In genomic region chr4:126752608-126753141, GRCm38 (mm10) we compare ENCODE assay signal across 9 mouse cellular contexts. TPM values are rescaled to one million over a fixed set of nuclear protein-coding genes. Genes with fewer than 3 reads are reported as not detected.
DNase-seq lines count a peak whose midpoint lies in the region; ATAC-seq and TF ChIP-seq lines count a peak whose summit lies in the region.
"Had no signal": no experiment of that assay in that cellular context is flagged by ENCODE, and none has a peak within 500 bp of the region (broad histone marks: within the 10 kb centered on the region; RNA-seq: fewer than 3 reads in every experiment).

No protein-coding gene starts in this region.

- H3K79me2 ChIP-seq in macrophage (ENCODE audit: inconsistent target), result peaks cover 23% of the 10 kb centered on the region; the same call in 1 of the 2 replicates

- peak overlapping the region; percentile 61 for H3K9ac ChIP-seq in hindbrain, embryonic 11.5 days (ENCODE audit: low read depth, low read length)
- peak overlapping the region; percentile 86 for H3K9ac ChIP-seq in stomach, embryonic 15.5 days

- WGBS in hindbrain, embryonic 11.5 days, result under 1% methylated on average over 23 of the region's 23 CpGs
- 1% methylated on average over 23 of the region's 23 CpGs for WGBS in macrophage (ENCODE audit: missing documents)
- 0% methylated on average over 23 of the region's 23 CpGs for WGBS in stomach, embryonic 15.5 days

- no peaks in the 10 kb centered on the region for H3K9me3 ChIP-seq in hindbrain, embryonic 11.5 days (ENCODE audit: control insufficient read depth, low read length)
- H3K9me3 ChIP-seq in stomach, embryonic 15.5 days, result no peaks in the 10 kb centered on the region

- intact Hi-C loops in left cerebral cortex, adult 2 months (cut with DNase I), result loop anchor here (1.0 kb wide), 1 partner anchor 27 kb away; no protein-coding TSS in a partner anchor

- H3K27me3 ChIP-seq in hindbrain, embryonic 11.5 days (ENCODE audit: control insufficient read depth, insufficient read depth, low read length), result no peaks in the 10 kb centered on the region
- H3K27me3 ChIP-seq in stomach, embryonic 15.5 days (replicated peaks), result no peaks in the 10 kb centered on the region

- ATAC-seq in hindbrain, embryonic 11.5 days (ENCODE audit: low FRiP score), result peak; percentile 12
- ATAC-seq in stomach, embryonic 15.5 days (ENCODE audit: insufficient read depth, low FRiP score, low read depth), result no peak

- peak; percentile 45 for DNase-seq in adrenal gland, adult 2 months
- DNase-seq in adrenal gland, adult 8-10 months, result no peak
- DNase-seq in left cerebral cortex, adult 2 months (ENCODE audit: extremely low spot score in 1 of 2, low spot score in 2 of 2), result no peak
- DNase-seq in left cerebral cortex, adult 9 months (ENCODE audit: low spot score in 2 of 2), result no peak
- DNase-seq in cerebellum, adult 9-11 months, result peak; percentile 81
- peak; percentile 72 for DNase-seq in hindbrain, embryonic 11.5 days (ENCODE audit: low spot score)

- no peak for TF ChIP-seq CTCF in left cerebral cortex, adult 2 months (IDR thresholded peaks at IDR 0.05)

- H3K4me1 ChIP-seq in hindbrain, embryonic 11.5 days (replicated peaks; ENCODE audit: control insufficient read depth, insufficient read depth, low read length), result peaks cover 9% of the 10 kb centered on the region; the same call in 1 of the 2 replicates
- H3K4me1 ChIP-seq in stomach, embryonic 15.5 days, result peaks cover 33% of the 10 kb centered on the region

- no peaks in the 10 kb centered on the region for H3K36me3 ChIP-seq in hindbrain, embryonic 11.5 days (ENCODE audit: control insufficient read depth, insufficient read depth, low read length)
- peaks cover 9% of the 10 kb centered on the region; the same call in 1 of the 2 replicates for H3K36me3 ChIP-seq in macrophage (ENCODE audit: inconsistent target)
- peaks cover 7% of the 10 kb centered on the region for H3K36me3 ChIP-seq in stomach, embryonic 15.5 days

- peak overlapping the region; percentile 94 for H3K4me2 ChIP-seq in hindbrain, embryonic 11.5 days (replicated peaks; ENCODE audit: low read depth, low read length)
- H3K4me2 ChIP-seq in stomach, embryonic 15.5 days, result peak overlapping the region; percentile 98

- H3K27ac ChIP-seq in left cerebral cortex, adult 2 months, result peak overlapping the region; percentile 98
- H3K27ac ChIP-seq in hindbrain, embryonic 11.5 days (ENCODE audit: low read depth, low read length), result peak overlapping the region; percentile 94
- 0 out of 2 replicates have a peak overlapping the region, but pooled peaks have one; percentile 29 for H3K27ac ChIP-seq in macrophage
- H3K27ac ChIP-seq in stomach, embryonic 15.5 days, result 0 out of 2 replicates have a peak overlapping the region, but pooled peaks have one; percentile 33

- H3K4me3 ChIP-seq in left cerebral cortex, adult 2 months, result peak overlapping the region; percentile 98
- peak overlapping the region; percentile 66 for H3K4me3 ChIP-seq in hindbrain, embryonic 11.5 days (ENCODE audit: low read depth, low read length)
- H3K4me3 ChIP-seq in macrophage (ENCODE audit: inconsistent target), result peak overlapping the region; percentile 90
- H3K4me3 ChIP-seq in stomach, embryonic 15.5 days (replicated peaks), result peak overlapping the region; percentile 79

RNA-seq across cellular contexts. Expression of gene Ncdn, which starts 0.6 kb away (rescaled TPM):
- 10 to 100 TPM; 32.4 to 36.4 TPM for total RNA-seq in adrenal gland, adult 2 months (2021)
- 66.6 and 82.2 TPM in 2 replicates for polyA plus RNA-seq in adrenal gland, adult 2 months (2012; rRNA removed)
- 10 to 100 TPM; 34.5 to 45.6 (median 42.7) TPM for total RNA-seq in adrenal gland, adult 8-10 months (2022)
- total RNA-seq in left cerebral cortex, adult 2 months (2021), result 1,000 to 10,000 TPM in 1 of 2 experiments, 100 to 1,000 TPM in 1; 980 to 1,003 TPM
- polyA plus RNA-seq in hindbrain, embryonic 11.5 days (2014; fragmentation: Nextera tagmentation; extraction: Ambion mirVana), result 24.5 and 27.0 TPM in 2 replicates
- total RNA-seq in macrophage (2018; cell fraction: chromatin; rRNA removed), result 10 to 100 TPM in 8 of 26 experiments, 1 to 10 TPM in 18; 4.2 to 12.2 (median 6.8) TPM
- total RNA-seq in macrophage (2018; cell fraction: cytosol; rRNA removed), result 10 to 100 TPM; 10.8 to 20.8 (median 16.5) TPM
- total RNA-seq in macrophage (2018; cell fraction: nucleus; rRNA removed), result 10 to 100 TPM in 21 of 26 experiments, 1 to 10 TPM in 5; 6.0 to 21.7 (median 13.1) TPM
- 9.4 to 21.9 TPM (median 12.3 TPM) in 3 replicates for polyA plus RNA-seq in macrophage (2018)
- 24.7 and 26.9 TPM in 2 replicates for polyA plus RNA-seq in stomach, embryonic 15.5 days (2015; fragmentation: Nextera tagmentation; extraction: Ambion mirVana)

RNA-seq across cellular contexts. Expression of gene AU040320, which starts 0.7 kb away (rescaled TPM):
- total RNA-seq in adrenal gland, adult 2 months (2021), result 10 to 100 TPM; 36.6 to 40.7 TPM
- 29.0 and 35.2 TPM in 2 replicates for polyA plus RNA-seq in adrenal gland, adult 2 months (2012; rRNA removed)
- total RNA-seq in adrenal gland, adult 8-10 months (2022), result 10 to 100 TPM; 49.5 to 65.4 (median 54.9) TPM
- total RNA-seq in left cerebral cortex, adult 2 months (2021), result 10 to 100 TPM; 53.5 to 59.9 TPM
- 28.1 and 28.6 TPM in 2 replicates for polyA plus RNA-seq in hindbrain, embryonic 11.5 days (2014; fragmentation: Nextera tagmentation; extraction: Ambion mirVana)
- 100 to 1,000 TPM in 1 of 26 experiments, 10 to 100 TPM in 25; 28.8 to 116 (median 69.5) TPM for total RNA-seq in macrophage (2018; cell fraction: chromatin; rRNA removed)
- 10 to 100 TPM; 24.2 to 48.1 (median 34.3) TPM for total RNA-seq in macrophage (2018; cell fraction: cytosol; rRNA removed)
- total RNA-seq in macrophage (2018; cell fraction: nucleus; rRNA removed), result 10 to 100 TPM; 33.4 to 79.3 (median 66.5) TPM
- polyA plus RNA-seq in macrophage (2018), result 25.7 to 27.5 TPM (median 26.7 TPM) in 3 replicates
- polyA plus RNA-seq in stomach, embryonic 15.5 days (2015; fragmentation: Nextera tagmentation; extraction: Ambion mirVana), result 20.2 and 29.9 TPM in 2 replicates

RNA-seq across cellular contexts. Expression of gene Tfap2e, which starts 16.6 kb away (rescaled TPM):
- not detected for total RNA-seq in adrenal gland, adult 2 months (2021)
- not detected in 2 replicates for polyA plus RNA-seq in adrenal gland, adult 2 months (2012; rRNA removed)
- total RNA-seq in adrenal gland, adult 8-10 months (2022), result not detected
- total RNA-seq in left cerebral cortex, adult 2 months (2021), result not detected
- polyA plus RNA-seq in hindbrain, embryonic 11.5 days (2014; fragmentation: Nextera tagmentation; extraction: Ambion mirVana), result 0.95 and 0.99 TPM in 2 replicates
- total RNA-seq in macrophage (2018; cell fraction: chromatin; rRNA removed), result not detected
- not detected for total RNA-seq in macrophage (2018; cell fraction: cytosol; rRNA removed)
- total RNA-seq in macrophage (2018; cell fraction: nucleus; rRNA removed), result not detected
- not detected in 3 replicates for polyA plus RNA-seq in macrophage (2018)
- not detected in 2 replicates for polyA plus RNA-seq in stomach, embryonic 15.5 days (2015; fragmentation: Nextera tagmentation; extraction: Ambion mirVana)
- total RNA-seq: gastrocnemius, postnatal 4 days had no signal

Comparison
In these comparisons a context has a peak if more than half of its experiments do, and no peak if none do; other contexts are left out.
1. DNase-seq: peak in adrenal gland, adult 2 months (single experiment), cerebellum, adult 9-11 months (single experiment) and hindbrain, embryonic 11.5 days (single experiment); none in adrenal gland, adult 8-10 months (single experiment), left cerebral cortex, adult 2 months (0 of 2) and left cerebral cortex, adult 9 months (0 of 2).
2. H3K27ac ChIP-seq: peak in every context shown above with its lines; median percentile 98 in left cerebral cortex, adult 2 months; 94 in hindbrain, embryonic 11.5 days; 33 in stomach, embryonic 15.5 days; 29 in macrophage.
3. Peak in every context shown above with its lines, with median percentiles within 50 percentile points of each other: H3K4me3 ChIP-seq.